Mouse (Mus musculus) embryonic facial prominence, embryonic 11.5 days (tissue): Measurements from ENCODE around the gene Cacna2d2. TPM values are rescaled to one million over a fixed set of nuclear protein-coding genes. Genes with fewer than 3 reads are reported as not detected.
A peak's percentile ranks its signal among the peaks of the same experiment; 100 is the strongest.

ENCODE experiments used
- ATAC-seq: fragments of 200-750 bp; cut with Nextera tagmentation; replicated peaks from 2 replicates; pipeline ENCODE4 v1.8.0; 2017; ENCODE audit warnings: low read depth; ENCODE audit not compliant: insufficient number of reproducible peaks, low FRiP score, low TSS enrichment
- DNase-seq: peaks from one replicate; pipeline ENCODE4 v3.0.0-alpha.2; 2015; ENCODE audit warnings: low spot score
- H3K27ac ChIP-seq: fragments of 300-500 bp; sonication (generic); replicated peaks from 2 replicates; pipeline ENCODE4 v1.5.1; 2014; ENCODE audit warnings: mild to moderate bottlenecking, low read depth, low read length, control low read depth
- H3K27me3 ChIP-seq: fragments of 300-500 bp; sonication (generic); 2 replicates; pipeline ENCODE4 v1.6.1; 2014; ENCODE audit warnings: mild to moderate bottlenecking, low read length, moderate library complexity, mixed read lengths; ENCODE audit not compliant: control insufficient read depth, insufficient read depth
- H3K36me3 ChIP-seq: fragments of 300-500 bp; sonication (generic); replicated peaks from 2 replicates; pipeline ENCODE4 v1.6.1; 2014; ENCODE audit warnings: low read depth, mild to moderate bottlenecking, low read length, moderate library complexity, mixed read lengths; ENCODE audit not compliant: control insufficient read depth, insufficient read depth
- H3K4me1 ChIP-seq: fragments of 300-500 bp; sonication (generic); 2 replicates; pipeline ENCODE4 v1.6.1; 2014; ENCODE audit warnings: low read length, mixed read lengths; ENCODE audit not compliant: control insufficient read depth, insufficient read depth
- H3K4me2 ChIP-seq: fragments of 300-500 bp; sonication (generic); 2 replicates; pipeline ENCODE4 v1.6.1; 2014; ENCODE audit warnings: low read depth, mild to moderate bottlenecking, control low read depth, low read length, moderate library complexity
- H3K4me3 ChIP-seq: fragments of 300-500 bp; sonication (generic); 2 replicates; pipeline ENCODE4 v1.5.1; 2014; ENCODE audit warnings: low read depth, low read length, control low read depth
- H3K9ac ChIP-seq: fragments of 300-500 bp; sonication (generic); replicated peaks from 2 replicates; pipeline ENCODE4 v1.6.1; 2014; ENCODE audit warnings: mild to moderate bottlenecking, control low read depth, low read length
- H3K9me3 ChIP-seq: fragments of 300-500 bp; sonication (generic); replicated peaks from 2 replicates; pipeline ENCODE4 v1.6.1; 2016; ENCODE audit warnings: mild to moderate bottlenecking, low read length, inconsistent platforms, mixed read lengths; ENCODE audit not compliant: control insufficient read depth
- WGBS: fragments of 180-500 bp; shearing (Covaris S2); extraction: QIAGEN DNeasy Blood & Tissue Kit; methylation state at CpG from one replicate; pipeline ENCODE4 v1.1.7; 2014; 5-methylcytosine and 5-hydroxymethylcytosine counted together
- polyA plus RNA-seq: library from polyadenylated mRNA; unstranded; fragments of >200 nt; fragmentation: Nextera tagmentation; extraction: Ambion mirVana; gene quantifications from 2 replicates; pipeline ENCODE4 v1.2.1, GENCODE M21; 2014

The Cacna2d2 gene
- polyA plus RNA-seq, 1 experiment from 2014 or later: 0.63 TPM

- DNase-seq (peak; percentile 39), ATAC-seq (no peak)
- no peaks in the 10 kb centered on the region for H3K4me1 ChIP-seq
- H3K27me3 ChIP-seq: peaks cover 15% of the 10 kb centered on the region
- WGBS: 58% methylated on average over 3 of the region's 3 CpGs
- no peak overlapping the region for H3K4me3 ChIP-seq
- no peaks in the 10 kb centered on the region for H3K36me3 ChIP-seq
- H3K4me2 ChIP-seq: no peak overlapping the region
- H3K9ac ChIP-seq: no peak overlapping the region
- no peaks in the 10 kb centered on the region for H3K9me3 ChIP-seq
- no peak overlapping the region for H3K27ac ChIP-seq
Observed at GRCm38 (mm10) chr9:107386722-107387121, 12.7 kb upstream of the Cacna2d2 start.

DNA sequence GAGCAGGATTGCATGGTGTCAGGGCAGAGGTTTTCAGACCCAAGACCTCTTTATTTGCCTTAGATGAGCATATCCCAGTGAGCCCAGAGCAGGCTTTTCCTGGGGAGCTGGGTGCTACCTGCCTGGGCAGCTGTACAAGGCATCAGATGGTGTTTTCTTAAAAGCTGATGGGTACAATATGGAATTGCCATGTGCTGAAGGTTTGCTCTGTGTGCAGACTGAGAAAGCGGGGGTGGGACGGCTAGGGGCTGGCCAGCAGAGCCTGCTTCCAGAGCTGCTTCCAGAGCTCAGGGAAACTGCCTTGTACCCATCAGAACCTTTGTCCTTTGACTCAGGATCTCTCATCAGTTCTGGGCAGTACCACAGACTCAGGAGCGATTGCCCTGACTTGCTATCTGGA is 11.7 kb upstream of the Cacna2d2 start:
- Histone ChIP-seq H3K4me3 (no peak overlapping the region), H3K9ac (no peak overlapping the region), H3K27ac (no peak overlapping the region), H3K4me1 (no peaks in the 10 kb centered on the region), H3K4me2 (no peak overlapping the region), H3K36me3 (no peaks in the 10 kb centered on the region), H3K27me3 (peaks cover 6% of the 10 kb centered on the region), H3K9me3 (no peaks in the 10 kb centered on the region)
- ATAC-seq (no peak), DNase-seq (no peak)
- 84% methylated on average over 3 of the region's 3 CpGs for WGBS

GRCm38 (mm10) chr9:107388263-107388662 is 11.1 kb upstream of the Cacna2d2 start:
- no peak for ATAC-seq
- H3K27me3 ChIP-seq: peaks cover under 1% of the 10 kb centered on the region; the same call in 1 of the 2 replicates

GRCm38 (mm10) chr9:107396397-107396796 is 3.0 kb upstream of the Cacna2d2 start:
- no peak overlapping the region for H3K27ac ChIP-seq
- no peaks in the 10 kb centered on the region for H3K36me3 ChIP-seq
- 35% methylated on average over 4 of the region's 4 CpGs for WGBS
- H3K4me2 ChIP-seq: no peak overlapping the region
- peaks cover 7% of the 10 kb centered on the region for H3K4me1 ChIP-seq
- no peak overlapping the region for H3K4me3 ChIP-seq
- H3K9ac ChIP-seq: no peak overlapping the region
- H3K27me3 ChIP-seq: peaks cover 29% of the 10 kb centered on the region
- ATAC-seq (no peak), DNase-seq (no peak)
- no peaks in the 10 kb centered on the region for H3K9me3 ChIP-seq

More at GRCm38 (mm10) chr9:107388263-107388662, 11.1 kb upstream of the Cacna2d2 start:
- no peak for DNase-seq
- Histone ChIP-seq H3K27ac (no peak overlapping the region), H3K9me3 (no peaks in the 10 kb centered on the region), H3K4me3 (no peak overlapping the region), H3K4me1 (no peaks in the 10 kb centered on the region), H3K36me3 (no peaks in the 10 kb centered on the region), H3K9ac (no peak overlapping the region), H3K4me2 (no peak overlapping the region)
- 59% methylated on average over 2 of the region's 2 CpGs for WGBS

GRCm38 (mm10) chr9:107398968-107399367 is 444 bp upstream of the Cacna2d2 start:
- peak overlapping the region; percentile 99; the same call in 1 of the 2 replicates for H3K4me2 ChIP-seq
- no peak for DNase-seq
- H3K27me3 ChIP-seq: peaks cover 49% of the 10 kb centered on the region

DNA sequence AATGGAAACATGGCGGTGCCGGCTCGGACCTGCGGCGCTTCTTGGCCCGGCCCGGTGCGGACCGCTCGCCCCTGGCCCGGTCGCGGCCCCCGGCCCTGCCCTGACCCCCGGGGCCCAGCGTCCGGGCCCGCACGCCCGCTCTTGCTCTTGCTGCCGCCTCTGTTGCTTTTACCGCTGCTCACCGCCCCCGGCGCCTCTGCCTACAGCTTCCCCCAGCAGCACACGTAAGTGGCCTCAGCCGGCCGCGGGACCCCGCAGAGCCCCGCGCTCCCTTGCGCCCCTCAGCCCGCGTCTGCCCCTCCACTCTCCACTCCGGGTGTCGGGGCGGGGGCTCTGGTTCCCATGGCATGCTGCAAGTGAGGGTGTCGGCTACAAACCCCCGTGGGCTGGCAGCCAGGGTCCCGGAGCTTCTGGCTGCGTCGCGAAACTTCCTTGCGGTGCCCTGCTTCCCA is 674 bp downstream of the Cacna2d2 start:
- peaks cover 7% of the 10 kb centered on the region for H3K4me1 ChIP-seq
- peak overlapping the region; percentile 71 for H3K9ac ChIP-seq
- ATAC-seq: peak; percentile 32; the same call in 1 of the 2 replicates
- under 1% methylated on average over 30 of the region's 45 CpGs for WGBS
- DNase-seq: peak; percentile 36
- no peaks in the 10 kb centered on the region for H3K9me3 ChIP-seq
- H3K27me3 ChIP-seq: peaks cover 49% of the 10 kb centered on the region
- no peaks in the 10 kb centered on the region for H3K36me3 ChIP-seq
- H3K27ac ChIP-seq: no peak overlapping the region
- peak overlapping the region; percentile 79 for H3K4me3 ChIP-seq
- H3K4me2 ChIP-seq: peak overlapping the region; percentile 99

More at GRCm38 (mm10) chr9:107398968-107399367, 444 bp upstream of the Cacna2d2 start:
- 18% methylated on average over 11 of the region's 11 CpGs for WGBS
- no peaks in the 10 kb centered on the region for H3K36me3 ChIP-seq
- no peak overlapping the region for H3K27ac ChIP-seq
- H3K9me3 ChIP-seq: no peaks in the 10 kb centered on the region
- no peak overlapping the region for H3K9ac ChIP-seq
- H3K4me1 ChIP-seq: peaks cover 7% of the 10 kb centered on the region
- no peak for ATAC-seq
- H3K4me3 ChIP-seq: peak overlapping the region; percentile 79

DNA sequence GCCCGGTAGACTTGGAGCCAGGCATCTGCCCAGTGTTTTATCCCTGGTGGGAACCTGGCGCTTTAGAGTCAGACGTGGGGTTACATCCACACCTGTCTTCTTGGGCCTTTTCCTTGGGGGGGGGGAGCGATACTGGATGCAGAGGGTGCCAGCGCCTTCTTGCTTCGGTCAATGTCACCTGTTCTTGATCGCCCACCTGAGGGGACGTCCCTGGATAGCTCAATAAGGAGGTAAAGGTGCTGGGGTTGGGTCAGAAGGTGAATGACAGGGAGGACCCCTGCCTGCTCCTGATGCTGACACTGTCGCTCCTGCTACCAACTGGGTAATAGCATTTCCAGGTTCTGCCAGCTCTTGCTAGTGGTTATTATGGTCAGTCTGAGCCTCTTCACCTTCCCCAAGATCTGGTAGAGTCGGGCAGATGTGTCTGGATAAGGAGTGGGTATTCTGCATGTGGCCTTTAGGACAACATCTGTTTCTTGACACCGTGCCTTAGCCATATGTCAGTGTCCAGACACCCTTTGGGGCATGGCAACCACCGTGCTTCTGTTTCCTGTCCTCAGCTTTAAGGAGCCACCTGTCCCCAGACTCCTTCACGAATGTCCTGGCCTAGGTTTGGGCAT is 1.4 kb downstream of the Cacna2d2 start:
- DNase-seq (no peak), ATAC-seq (no peak)
- Histone ChIP-seq H3K9me3 (no peaks in the 10 kb centered on the region), H3K9ac (no peak overlapping the region), H3K4me3 (peak overlapping the region; percentile 79), H3K27me3 (peaks cover 49% of the 10 kb centered on the region), H3K4me1 (peaks cover 7% of the 10 kb centered on the region), H3K4me2 (peak overlapping the region; percentile 99), H3K36me3 (no peaks in the 10 kb centered on the region), H3K27ac (no peak overlapping the region)
- 19% methylated on average over 13 of the region's 13 CpGs for WGBS

DNA sequence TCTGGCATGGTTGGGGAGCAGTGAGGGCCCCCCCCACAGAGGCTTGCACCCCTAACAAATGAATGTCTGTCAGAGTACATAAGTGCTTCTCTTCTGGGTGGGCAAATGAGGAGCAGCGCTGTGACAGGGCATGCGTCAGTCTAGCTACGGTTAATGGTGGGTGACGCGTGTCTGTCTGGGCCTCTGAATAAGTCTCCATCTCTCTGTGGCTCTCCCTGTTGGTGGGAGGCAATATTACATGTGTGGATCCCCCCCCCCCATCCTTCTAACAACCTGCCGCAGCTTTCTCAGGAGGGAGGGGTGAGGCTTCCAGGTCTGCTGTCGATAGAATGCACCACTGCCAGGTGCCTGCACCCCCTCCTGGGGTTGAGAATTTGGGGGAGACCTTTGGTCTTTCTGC is 3.7 kb downstream of the Cacna2d2 start:
- DNase-seq: no peak
- H3K27ac ChIP-seq: no peak overlapping the region
- H3K9ac ChIP-seq: no peak overlapping the region
- no peak overlapping the region for H3K4me2 ChIP-seq
- peaks cover 7% of the 10 kb centered on the region for H3K4me1 ChIP-seq
- 69% methylated on average over 7 of the region's 7 CpGs for WGBS
- no peak overlapping the region for H3K4me3 ChIP-seq
- H3K27me3 ChIP-seq: peaks cover 44% of the 10 kb centered on the region
- no peaks in the 10 kb centered on the region for H3K9me3 ChIP-seq
- no peak for ATAC-seq
- H3K36me3 ChIP-seq: no peaks in the 10 kb centered on the region
